Mouse (Mus musculus) cortical plate, adult 2 months (tissue): ENCODE results near the gene Ophn1.

ENCODE experiments used
- CTCF ChIP-seq: fragments of 200-500 bp; IDR thresholded peaks from 2 replicates; pipeline ENCODE4 v1.5.1; 2011; ENCODE audit warnings: mild to moderate bottlenecking, control low read depth, low read length; ENCODE audit not compliant: insufficient read depth; ENCODE audit errors: extremely low read depth
- POLR2A ChIP-seq: fragments of 200-500 bp; IDR thresholded peaks from 2 replicates; pipeline ENCODE4 v1.6.1; 2011; ENCODE audit warnings: mild to moderate bottlenecking, low read length, control low read depth; ENCODE audit not compliant: insufficient read depth; ENCODE audit errors: extremely low read depth

DNA sequence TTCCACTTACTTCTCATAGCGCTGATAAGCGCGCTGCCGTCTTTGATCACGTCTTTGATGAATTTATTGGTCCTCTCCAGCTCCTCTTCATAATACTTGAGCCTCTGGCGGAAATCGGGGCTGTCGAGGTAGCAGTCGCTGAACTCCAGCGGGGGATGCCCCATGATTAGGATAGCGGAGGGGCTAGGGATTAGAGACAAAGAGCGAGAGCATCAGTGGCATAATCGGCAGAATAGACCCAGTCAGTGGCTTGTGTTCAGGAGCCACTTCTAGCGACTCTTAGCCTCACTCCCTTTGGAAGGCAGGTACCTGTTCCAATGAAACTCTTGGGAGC lies 786 bp downstream of the Ophn1 start:
- TF ChIP-seq CTCF, result no peak
- no peak for TF ChIP-seq POLR2A
